Mouse (Mus musculus) gastrocnemius, adult 2 months (tissue): ENCODE data around the gene Scgb2b11. TPM values are rescaled to one million over a fixed set of nuclear protein-coding genes. Genes with fewer than 3 reads are reported as not detected.
"Not testable (repeated sequence)": the region's sequence is repeated elsewhere in the genome, so short reads cannot be mapped to it uniquely, and the experiment has no call there.

Experiments used
- DNase-seq: peaks from one replicate; pipeline ENCODE4 v3.0.0; 2022
- H3K27ac ChIP-seq: fragments of 200-600 bp; 2 replicates; pipeline ENCODE4 v1.8.1; 2022; ENCODE audit warnings: mild to moderate bottlenecking
- H3K4me3 ChIP-seq: fragments of 200-600 bp; 2 replicates; pipeline ENCODE4 v1.8.1; 2022; ENCODE audit warnings: mild to moderate bottlenecking, moderate library complexity
- intact Hi-C: fragments of 180-260 bp; cut with DNase I; formaldehyde crosslinking; loops from one replicate; pipeline ENCODE4 v1.15.1; 2025
- long read RNA-seq, 2 experiments: library from polyadenylated mRNA; stranded (forward); transcript quantifications; one replicate each; pipeline ENCODE4 v2.0.0; 2021
- total RNA-seq, 2 experiments: library from RNA; stranded (reverse); gene quantifications; 2 replicates each; pipeline ENCODE4 v1.2.3; 2021

The Scgb2b11 gene
- total RNA-seq: not detected
- long read RNA-seq, experiment 1: 0 reads
- long read RNA-seq, experiment 2: 0 reads

GRCm38 (mm10) chr7:32211045-32211444 lies at the start of gene Scgb2b11:
Scgb2b11 (minus strand) TSS chr7:32211145.
- H3K27ac ChIP-seq, DNase-seq, H3K4me3 ChIP-seq, intact Hi-C loops: not testable (repeated sequence)

- intact Hi-C loops: not testable (repeated sequence)
Measured at GRCm38 (mm10) chr7:32222540-32222939, 11.6 kb upstream of the Scgb2b11 start, which contains the start of gene Scgb1b11. Scgb1b11 (plus strand) TSS chr7:32222840.

More at GRCm38 (mm10) chr7:32222540-32222939, 11.6 kb upstream of the Scgb2b11 start, which contains the start of gene Scgb1b11:
- H3K4me3 ChIP-seq, H3K27ac ChIP-seq, DNase-seq: not testable (repeated sequence)

Other genes with a start within 250 kb of the Scgb2b11 start
- gene Scgb1b10, start 110.3 kb downstream of the Scgb2b11 start, total RNA-seq: not detected
- gene Scgb1b11, start 11.7 kb upstream of the Scgb2b11 start, total RNA-seq: not detected
- not detected for gene Scgb2b12, start 116.1 kb upstream of the Scgb2b11 start, total RNA-seq
- not detected for gene Scgb1b12, start 123.0 kb upstream of the Scgb2b11 start, total RNA-seq
- not detected for gene Scgb1b29, start 230.4 kb upstream of the Scgb2b11 start, total RNA-seq